Mouse (Mus musculus): ENCODE measurements around the gene Tspan11. TPM values are rescaled to one million over a fixed set of nuclear protein-coding genes. Genes with fewer than 3 reads are reported as not detected.

The Tspan11 gene
- polyA plus RNA-seq, 1 experiment from 2014 or later: 21.9 TPM

- ATAC-seq (ENCODE audit: low read depth): no peak
Observed at GRCm38 (mm10) chr6:127973553-127973952, 86.2 kb downstream of the Tspan11 start.

DNA sequence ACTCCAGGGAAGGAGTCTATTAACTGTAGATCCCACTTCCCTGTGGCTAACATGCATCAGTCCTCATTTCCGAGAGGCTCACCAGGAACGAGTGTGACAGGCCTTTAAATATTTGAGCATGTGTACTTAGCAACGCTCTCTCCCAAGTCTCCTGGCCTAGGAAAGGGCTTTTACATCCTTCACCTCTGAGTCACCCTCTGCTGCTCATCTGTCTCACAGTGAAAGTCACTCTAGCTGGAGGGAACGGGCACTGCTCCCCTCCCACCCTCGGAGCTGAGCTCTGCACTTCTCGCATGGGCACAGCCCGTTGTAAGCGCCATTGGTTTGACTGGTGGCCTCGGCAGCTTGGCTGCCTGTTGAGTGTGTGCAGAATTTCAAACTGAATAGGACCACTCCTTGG lies 86.6 kb downstream of the Tspan11 start:
- H3K36me3 ChIP-seq (ENCODE audit: control insufficient read depth, insufficient read depth, low read length): no peaks in the 10 kb centered on the region
- no peak overlapping the region for H3K9ac ChIP-seq (ENCODE audit: low read depth, low read length)
- no peak overlapping the region for H3K27ac ChIP-seq (replicated peaks; ENCODE audit: low read depth, low read length)
- no peak overlapping the region for H3K4me2 ChIP-seq (ENCODE audit: low read depth, low read length)
- H3K4me3 ChIP-seq (ENCODE audit: low read depth, low read length): no peak overlapping the region
- ATAC-seq (ENCODE audit: low read depth) (no peak), DNase-seq (ENCODE audit: low spot score) (no peak)
- H3K27me3 ChIP-seq (replicated peaks; ENCODE audit: control insufficient read depth, insufficient read depth, low read length): no peaks in the 10 kb centered on the region
- H3K4me1 ChIP-seq (ENCODE audit: control insufficient read depth, insufficient read depth, low read length): no peaks in the 10 kb centered on the region
- no peaks in the 10 kb centered on the region for H3K9me3 ChIP-seq (ENCODE audit: control insufficient read depth, low read length)
- 48% methylated on average over 9 of the region's 9 CpGs for WGBS

More at GRCm38 (mm10) chr6:127973553-127973952, 86.2 kb downstream of the Tspan11 start:
- Histone ChIP-seq H3K27me3 (replicated peaks; ENCODE audit: control insufficient read depth, insufficient read depth, low read length) (no peaks in the 10 kb centered on the region), H3K9ac (ENCODE audit: low read depth, low read length) (no peak overlapping the region; the same call in 1 of the 2 replicates), H3K27ac (replicated peaks; ENCODE audit: low read depth, low read length) (no peak overlapping the region), H3K4me2 (ENCODE audit: low read depth, low read length) (no peak overlapping the region), H3K4me3 (ENCODE audit: low read depth, low read length) (no peak overlapping the region), H3K4me1 (ENCODE audit: control insufficient read depth, insufficient read depth, low read length) (no peaks in the 10 kb centered on the region), H3K9me3 (ENCODE audit: control insufficient read depth, low read length) (no peaks in the 10 kb centered on the region), H3K36me3 (ENCODE audit: control insufficient read depth, insufficient read depth, low read length) (no peaks in the 10 kb centered on the region)
- no peak for DNase-seq (ENCODE audit: low spot score)
- 58% methylated on average over 6 of the region's 6 CpGs for WGBS

DNA sequence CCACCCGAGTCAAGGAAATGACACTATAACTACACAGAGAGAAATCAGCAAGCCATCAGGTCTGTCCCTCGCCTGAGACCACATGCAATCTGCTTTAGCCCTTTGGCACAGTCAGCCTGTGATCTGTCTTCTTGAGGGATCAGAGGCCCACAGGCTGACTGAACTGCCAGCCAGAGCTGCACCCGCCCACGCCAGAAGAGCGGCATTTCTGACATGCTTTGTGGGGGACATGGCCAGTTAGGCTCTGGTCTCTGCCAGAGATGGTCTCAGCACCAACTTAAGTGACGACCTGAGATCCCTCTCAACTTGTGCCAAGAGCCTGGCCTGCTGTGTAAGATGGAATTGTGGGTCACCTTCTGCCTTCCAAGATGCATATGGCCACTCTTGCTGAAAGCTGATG lies 89.3 kb downstream of the Tspan11 start:
- Histone ChIP-seq H3K9me3 (ENCODE audit: control insufficient read depth, low read length) (no peaks in the 10 kb centered on the region), H3K4me1 (ENCODE audit: control insufficient read depth, insufficient read depth, low read length) (peaks cover 5% of the 10 kb centered on the region; the same call in 1 of the 2 replicates), H3K9ac (ENCODE audit: low read depth, low read length) (no peak overlapping the region), H3K27me3 (replicated peaks; ENCODE audit: control insufficient read depth, insufficient read depth, low read length) (no peaks in the 10 kb centered on the region), H3K4me3 (ENCODE audit: low read depth, low read length) (no peak overlapping the region), H3K36me3 (ENCODE audit: control insufficient read depth, insufficient read depth, low read length) (no peaks in the 10 kb centered on the region), H3K27ac (replicated peaks; ENCODE audit: low read depth, low read length) (no peak overlapping the region), H3K4me2 (ENCODE audit: low read depth, low read length) (no peak overlapping the region)
- no peak for DNase-seq (ENCODE audit: low spot score)
- no peak for ATAC-seq (ENCODE audit: low read depth)
- 78% methylated on average over 6 of the region's 6 CpGs for WGBS

- Histone ChIP-seq H3K27ac (replicated peaks; ENCODE audit: low read depth, low read length) (no peak overlapping the region), H3K27me3 (replicated peaks; ENCODE audit: control insufficient read depth, insufficient read depth, low read length) (no peaks in the 10 kb centered on the region), H3K4me2 (ENCODE audit: low read depth, low read length) (no peak overlapping the region), H3K9ac (ENCODE audit: low read depth, low read length) (no peak overlapping the region), H3K36me3 (ENCODE audit: control insufficient read depth, insufficient read depth, low read length) (no peaks in the 10 kb centered on the region), H3K4me3 (ENCODE audit: low read depth, low read length) (no peak overlapping the region), H3K9me3 (ENCODE audit: control insufficient read depth, low read length) (no peaks in the 10 kb centered on the region), H3K4me1 (ENCODE audit: control insufficient read depth, insufficient read depth, low read length) (peaks cover 6% of the 10 kb centered on the region; the same call in 1 of the 2 replicates)
- DNase-seq (ENCODE audit: low spot score) (no peak), ATAC-seq (ENCODE audit: low read depth) (no peak)
- WGBS: 77% methylated on average over 20 of the region's 20 CpGs
Observed at GRCm38 (mm10) chr6:127978941-127979340, 91.6 kb downstream of the Tspan11 start.

GRCm38 (mm10) chr6:127979831-127980230 lies 92.4 kb downstream of the Tspan11 start:
- Histone ChIP-seq H3K9ac (ENCODE audit: low read depth, low read length) (no peak overlapping the region), H3K27me3 (replicated peaks; ENCODE audit: control insufficient read depth, insufficient read depth, low read length) (no peaks in the 10 kb centered on the region), H3K36me3 (ENCODE audit: control insufficient read depth, insufficient read depth, low read length) (0 out of 2 replicates have a peak, but pooled peaks cover 3% of the 10 kb centered on the region), H3K9me3 (ENCODE audit: control insufficient read depth, low read length) (no peaks in the 10 kb centered on the region), H3K4me3 (ENCODE audit: low read depth, low read length) (no peak overlapping the region), H3K4me2 (ENCODE audit: low read depth, low read length) (no peak overlapping the region), H3K27ac (replicated peaks; ENCODE audit: low read depth, low read length) (no peak overlapping the region), H3K4me1 (ENCODE audit: control insufficient read depth, insufficient read depth, low read length) (peaks cover 6% of the 10 kb centered on the region; the same call in 1 of the 2 replicates)
- DNase-seq (ENCODE audit: low spot score): no peak
- no peak for ATAC-seq (ENCODE audit: low read depth)
- 96% methylated on average over 5 of the region's 5 CpGs for WGBS

GRCm38 (mm10) chr6:127980381-127981045 lies 93.1 kb downstream of the Tspan11 start:
- Histone ChIP-seq H3K4me2 (ENCODE audit: low read depth, low read length) (no peak overlapping the region), H3K36me3 (ENCODE audit: control insufficient read depth, insufficient read depth, low read length) (0 out of 2 replicates have a peak, but pooled peaks cover 3% of the 10 kb centered on the region), H3K27ac (replicated peaks; ENCODE audit: low read depth, low read length) (no peak overlapping the region), H3K9me3 (ENCODE audit: control insufficient read depth, low read length) (no peaks in the 10 kb centered on the region), H3K4me1 (ENCODE audit: control insufficient read depth, insufficient read depth, low read length) (peaks cover 6% of the 10 kb centered on the region; the same call in 1 of the 2 replicates), H3K4me3 (ENCODE audit: low read depth, low read length) (no peak overlapping the region), H3K27me3 (replicated peaks; ENCODE audit: control insufficient read depth, insufficient read depth, low read length) (no peaks in the 10 kb centered on the region), H3K9ac (ENCODE audit: low read depth, low read length) (no peak overlapping the region)
- ATAC-seq (ENCODE audit: low read depth) (no peak), DNase-seq (ENCODE audit: low spot score) (no peak)
- 60% methylated on average over 11 of the region's 11 CpGs for WGBS

DNA sequence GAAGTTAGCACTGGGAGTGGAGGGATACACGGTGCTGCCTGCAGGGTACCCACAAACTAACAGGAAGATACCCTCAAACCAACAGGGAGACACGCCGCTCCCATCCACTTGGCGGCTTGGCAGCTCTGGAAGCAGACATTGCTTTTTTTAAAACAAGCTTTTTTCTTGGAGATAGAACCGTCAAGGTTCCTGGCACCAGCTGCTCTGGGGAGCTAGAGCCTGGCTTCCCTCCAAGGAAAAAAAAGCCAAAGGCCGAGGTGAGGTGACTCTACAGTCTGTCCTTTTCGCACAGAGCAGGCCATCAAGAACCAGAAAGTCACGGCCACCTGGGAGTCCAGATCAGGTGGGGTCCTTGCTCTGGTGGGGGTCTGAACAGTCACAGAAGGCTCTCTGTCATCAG lies 93.8 kb downstream of the Tspan11 start:
- H3K9me3 ChIP-seq (ENCODE audit: control insufficient read depth, low read length): no peaks in the 10 kb centered on the region
- ATAC-seq (ENCODE audit: low read depth) (no peak), DNase-seq (ENCODE audit: low spot score) (no peak)
- WGBS: 50% methylated on average over 8 of the region's 8 CpGs
- H3K27ac ChIP-seq (replicated peaks; ENCODE audit: low read depth, low read length): no peak overlapping the region
- H3K9ac ChIP-seq (ENCODE audit: low read depth, low read length): no peak overlapping the region
- no peak overlapping the region for H3K4me2 ChIP-seq (ENCODE audit: low read depth, low read length)
- peaks cover 6% of the 10 kb centered on the region; the same call in 1 of the 2 replicates for H3K4me1 ChIP-seq (ENCODE audit: control insufficient read depth, insufficient read depth, low read length)
- H3K36me3 ChIP-seq (ENCODE audit: control insufficient read depth, insufficient read depth, low read length): 0 out of 2 replicates have a peak, but pooled peaks cover 3% of the 10 kb centered on the region
- no peak overlapping the region for H3K4me3 ChIP-seq (ENCODE audit: low read depth, low read length)
- H3K27me3 ChIP-seq (replicated peaks; ENCODE audit: control insufficient read depth, insufficient read depth, low read length): no peaks in the 10 kb centered on the region

- no peak overlapping the region for H3K9ac ChIP-seq (ENCODE audit: low read depth, low read length)
- H3K4me1 ChIP-seq (ENCODE audit: control insufficient read depth, insufficient read depth, low read length): peaks cover 4% of the 10 kb centered on the region
- H3K9me3 ChIP-seq (ENCODE audit: control insufficient read depth, low read length): no peaks in the 10 kb centered on the region
- ATAC-seq (ENCODE audit: low read depth) (no peak), DNase-seq (ENCODE audit: low spot score) (no peak)
- 0 out of 2 replicates have a peak, but pooled peaks cover 3% of the 10 kb centered on the region for H3K36me3 ChIP-seq (ENCODE audit: control insufficient read depth, insufficient read depth, low read length)
- H3K27ac ChIP-seq (replicated peaks; ENCODE audit: low read depth, low read length): no peak overlapping the region
- 37% methylated on average over 9 of the region's 9 CpGs for WGBS
- no peak overlapping the region for H3K4me3 ChIP-seq (ENCODE audit: low read depth, low read length)
- no peak overlapping the region for H3K4me2 ChIP-seq (ENCODE audit: low read depth, low read length)
- no peaks in the 10 kb centered on the region for H3K27me3 ChIP-seq (replicated peaks; ENCODE audit: control insufficient read depth, insufficient read depth, low read length)
Observed at GRCm38 (mm10) chr6:127986357-127986756, 99.0 kb downstream of the Tspan11 start.

GRCm38 (mm10) chr6:127987374-127987773 lies 100.0 kb downstream of the Tspan11 start:
- ATAC-seq (ENCODE audit: low read depth): no peak
- no peak for DNase-seq (ENCODE audit: low spot score)
- H3K27me3 ChIP-seq (replicated peaks; ENCODE audit: control insufficient read depth, insufficient read depth, low read length): no peaks in the 10 kb centered on the region
- no peak overlapping the region for H3K27ac ChIP-seq (replicated peaks; ENCODE audit: low read depth, low read length)
- H3K4me3 ChIP-seq (ENCODE audit: low read depth, low read length): no peak overlapping the region
- WGBS: 91% methylated on average over 14 of the region's 14 CpGs
- H3K4me2 ChIP-seq (ENCODE audit: low read depth, low read length): no peak overlapping the region
- H3K9ac ChIP-seq (ENCODE audit: low read depth, low read length): no peak overlapping the region
- H3K36me3 ChIP-seq (ENCODE audit: control insufficient read depth, insufficient read depth, low read length): 0 out of 2 replicates have a peak, but pooled peaks cover 3% of the 10 kb centered on the region
- no peaks in the 10 kb centered on the region for H3K9me3 ChIP-seq (ENCODE audit: control insufficient read depth, low read length)
- H3K4me1 ChIP-seq (ENCODE audit: control insufficient read depth, insufficient read depth, low read length): no peaks in the 10 kb centered on the region; the same call in none of the 2 replicates
